Mouse (Mus musculus): ENCODE data around the gene Naif1.

DNA sequence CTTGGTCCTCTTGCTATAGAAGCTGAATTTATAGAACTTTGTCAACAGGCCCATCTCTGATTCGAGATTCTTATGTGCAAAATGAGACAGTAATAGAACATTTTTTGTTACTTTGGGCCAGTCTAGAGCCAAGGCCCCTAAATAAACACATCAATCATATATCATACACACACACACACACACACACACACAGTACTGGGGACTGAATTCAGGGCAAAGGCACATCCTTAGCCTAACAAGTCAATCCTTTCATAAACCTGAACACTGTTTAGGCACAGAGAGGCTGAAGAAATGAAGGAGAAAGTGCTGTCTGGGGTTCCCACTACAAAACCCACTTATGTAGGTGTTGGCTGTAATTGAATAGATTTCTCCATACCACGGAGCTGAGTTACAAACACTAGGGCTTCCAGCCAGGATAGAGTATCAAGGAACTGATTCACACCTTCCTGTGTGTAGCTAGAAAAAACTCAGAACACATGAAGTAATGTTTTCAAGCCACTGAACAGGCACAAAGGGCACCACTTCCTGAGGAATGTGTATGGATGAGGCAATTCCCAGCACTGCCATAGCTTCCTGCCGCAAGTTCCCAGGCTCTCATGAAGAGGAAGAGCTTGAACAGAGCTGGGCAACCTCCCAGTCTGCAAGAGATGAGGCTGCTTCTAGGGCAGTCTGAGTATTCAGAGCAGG, 13.4 kb upstream of the Naif1 start:
- TF ChIP-seq CTCF (IDR thresholded peaks at IDR 0.05; ENCODE audit: low read depth, low read length) (no peak), POLR2A (IDR thresholded peaks at IDR 0.05; ENCODE audit: borderline replicate concordance, low read depth, low read length) (no peak)
